Mouse (Mus musculus): ENCODE measurements around the gene Parp6.

The Parp6 gene

GRCm38 (mm10) chr9:59616622-59617306 is at the start of gene Parp6:
Gene Parp6, plus strand, starts transcription at chr9:59617284.
- TF ChIP-seq GATA4 (IDR thresholded peaks at IDR 0.05; ENCODE audit: insufficient replicate concordance, low read length): no peak

GRCm38 (mm10) chr9:59571852-59572251 is 45.2 kb upstream of the Parp6 start:
- no peak for TF ChIP-seq GATA4 (IDR thresholded peaks at IDR 0.05; ENCODE audit: insufficient replicate concordance, low read length)

GRCm38 (mm10) chr9:59577401-59577800 is 39.7 kb upstream of the Parp6 start:
- TF ChIP-seq GATA4 (IDR thresholded peaks at IDR 0.05; ENCODE audit: insufficient replicate concordance, low read length): no peak

- TF ChIP-seq GATA4 (IDR thresholded peaks at IDR 0.05; ENCODE audit: insufficient replicate concordance, low read length): no peak
These were observed 39.1 kb upstream of the Parp6 start, which contains the start of gene Celf6 for GRCm38 (mm10) chr9:59577844-59578504. Gene Celf6, plus strand, starts transcription at chr9:59577917.

GRCm38 (mm10) chr9:59578505-59578867 is 38.6 kb upstream of the Parp6 start:
- no peak for TF ChIP-seq GATA4 (IDR thresholded peaks at IDR 0.05; ENCODE audit: insufficient replicate concordance, low read length)

GRCm38 (mm10) chr9:59584871-59585308 is 32.2 kb upstream of the Parp6 start:
- no peak for TF ChIP-seq GATA4 (IDR thresholded peaks at IDR 0.05; ENCODE audit: insufficient replicate concordance, low read length)

GRCm38 (mm10) chr9:59588252-59588651 is 28.8 kb upstream of the Parp6 start:
- TF ChIP-seq GATA4 (IDR thresholded peaks at IDR 0.05; ENCODE audit: insufficient replicate concordance, low read length): no peak

- no peak for TF ChIP-seq GATA4 (IDR thresholded peaks at IDR 0.05; ENCODE audit: insufficient replicate concordance, low read length)
These were observed 28.1 kb upstream of the Parp6 start for GRCm38 (mm10) chr9:59588710-59589671.

GRCm38 (mm10) chr9:59589703-59590439 is 27.2 kb upstream of the Parp6 start:
- no peak for TF ChIP-seq GATA4 (IDR thresholded peaks at IDR 0.05; ENCODE audit: insufficient replicate concordance, low read length)

GRCm38 (mm10) chr9:59601661-59602060 is 15.4 kb upstream of the Parp6 start:
- no peak for TF ChIP-seq GATA4 (IDR thresholded peaks at IDR 0.05; ENCODE audit: insufficient replicate concordance, low read length)

- no peak for TF ChIP-seq GATA4 (IDR thresholded peaks at IDR 0.05; ENCODE audit: insufficient replicate concordance, low read length)
These were observed 11.1 kb upstream of the Parp6 start for GRCm38 (mm10) chr9:59605967-59606366.

- no peak for TF ChIP-seq GATA4 (IDR thresholded peaks at IDR 0.05; ENCODE audit: insufficient replicate concordance, low read length)
These were observed 6.1 kb upstream of the Parp6 start for GRCm38 (mm10) chr9:59610950-59611349.

GRCm38 (mm10) chr9:59615797-59616196 is 1.3 kb upstream of the Parp6 start:
- TF ChIP-seq GATA4 (IDR thresholded peaks at IDR 0.05; ENCODE audit: insufficient replicate concordance, low read length): no peak

GRCm38 (mm10) chr9:59617307-59617973 is 356 bp downstream of the Parp6 start:
- TF ChIP-seq GATA4 (IDR thresholded peaks at IDR 0.05; ENCODE audit: insufficient replicate concordance, low read length): no peak
